Mouse (Mus musculus) CD4-positive, CD25-positive, alpha-beta regulatory T cell, adult 9 weeks (primary cell): ENCODE data around the gene Gm20388. TPM values are rescaled to one million over a fixed set of nuclear protein-coding genes. Genes with fewer than 3 reads are reported as not detected.

ENCODE experiments used
- polyA plus RNA-seq: library from polyadenylated mRNA; unstranded; fragments of 100-300 nt; shearing (Covaris generic); gene quantifications from one replicate; pipeline ENCODE4 v1.2.1, GENCODE M21; 2017

The Gm20388 gene
- polyA plus RNA-seq, 1 experiment from 2014 or later = 10.1 TPM

DNA sequence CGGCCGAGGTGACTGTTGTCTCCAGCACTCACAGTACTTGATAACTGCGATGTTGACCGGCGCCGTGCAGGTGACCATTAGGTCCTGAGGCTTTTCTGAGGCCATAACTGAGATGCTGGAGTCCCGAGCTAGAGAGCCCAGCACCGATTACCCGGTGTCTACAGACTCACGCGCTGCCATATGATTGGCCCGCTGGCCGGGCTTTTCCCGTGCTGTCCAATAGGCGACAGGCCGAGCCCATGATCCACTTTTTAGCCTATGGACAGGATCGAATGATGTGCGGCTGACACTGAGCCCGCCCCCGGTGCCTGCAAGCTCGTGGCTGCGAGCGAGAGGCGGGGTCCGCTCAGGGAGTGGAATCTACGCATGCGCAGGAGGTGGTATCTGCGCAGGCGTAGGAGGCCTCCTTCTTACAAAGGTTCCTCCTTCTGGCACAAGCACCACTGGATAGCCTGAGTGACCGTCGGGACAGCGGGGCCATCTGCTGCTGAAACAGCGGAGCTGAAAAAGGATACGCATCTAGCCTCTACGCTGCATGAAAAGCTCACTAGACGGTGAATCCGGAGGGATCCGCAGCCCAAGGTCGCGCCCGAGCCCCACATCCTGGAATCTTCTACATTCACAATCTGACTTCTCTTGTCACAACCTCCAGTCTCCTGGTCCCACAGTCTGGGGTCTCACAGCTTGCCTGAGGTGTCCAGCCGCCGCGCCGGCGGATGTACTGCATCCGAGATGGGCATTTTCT, 2532.8 kb downstream of the Gm20388 start, which contains the start of gene Mvd:
Gene Mvd (minus strand): TSS at position 161 of the 745 bp plus-strand sequence.

DNA sequence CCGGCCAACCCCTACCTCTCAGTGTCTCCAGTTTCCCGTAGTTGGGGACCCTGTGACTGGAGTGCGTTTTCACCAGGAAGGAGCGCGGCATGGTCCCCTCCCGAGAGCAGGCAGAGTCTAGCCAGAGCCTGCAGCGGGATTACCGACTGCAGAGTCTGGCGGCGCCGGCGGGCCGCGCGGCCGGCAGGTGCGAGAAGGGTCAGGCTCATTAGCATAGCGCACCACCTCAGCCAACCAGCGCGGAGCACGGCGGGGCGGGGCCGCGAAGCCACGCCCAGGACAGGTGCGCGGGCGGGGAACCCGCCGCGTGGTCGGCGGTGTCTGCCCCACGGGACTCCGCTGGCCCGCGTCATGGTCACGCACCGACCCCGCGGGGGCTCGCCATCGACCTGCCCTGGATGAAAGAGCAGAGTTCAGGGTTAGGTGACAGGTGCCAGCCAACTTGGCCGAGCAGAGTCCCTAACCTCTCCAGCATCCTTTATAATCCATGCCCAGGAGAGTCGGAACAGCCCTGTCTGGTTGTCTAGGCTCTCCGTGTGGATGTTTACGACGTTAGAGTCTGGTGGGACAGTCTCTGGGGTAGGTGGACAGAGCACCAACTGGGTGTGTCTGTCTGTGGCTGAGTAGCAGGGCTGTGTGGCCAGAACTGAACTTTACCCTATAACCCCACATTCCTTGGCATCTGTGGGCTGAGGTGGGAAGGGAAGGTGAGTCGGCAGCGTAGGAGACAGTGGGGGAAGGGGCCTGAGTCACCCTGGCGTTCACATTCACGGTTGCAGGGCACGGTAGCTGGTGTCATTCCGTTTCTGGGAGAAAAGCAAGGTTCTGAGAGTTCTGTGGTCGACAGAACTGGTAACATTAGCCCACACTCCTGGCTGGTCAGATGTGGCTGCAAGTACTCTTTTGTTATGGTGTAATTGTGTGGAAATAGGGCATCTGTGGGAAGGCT, 2550.2 kb downstream of the Gm20388 start, which contains the start of gene Snai3:
Gene Snai3 (minus strand): TSS at position 210 of the 949 bp plus-strand sequence.

DNA sequence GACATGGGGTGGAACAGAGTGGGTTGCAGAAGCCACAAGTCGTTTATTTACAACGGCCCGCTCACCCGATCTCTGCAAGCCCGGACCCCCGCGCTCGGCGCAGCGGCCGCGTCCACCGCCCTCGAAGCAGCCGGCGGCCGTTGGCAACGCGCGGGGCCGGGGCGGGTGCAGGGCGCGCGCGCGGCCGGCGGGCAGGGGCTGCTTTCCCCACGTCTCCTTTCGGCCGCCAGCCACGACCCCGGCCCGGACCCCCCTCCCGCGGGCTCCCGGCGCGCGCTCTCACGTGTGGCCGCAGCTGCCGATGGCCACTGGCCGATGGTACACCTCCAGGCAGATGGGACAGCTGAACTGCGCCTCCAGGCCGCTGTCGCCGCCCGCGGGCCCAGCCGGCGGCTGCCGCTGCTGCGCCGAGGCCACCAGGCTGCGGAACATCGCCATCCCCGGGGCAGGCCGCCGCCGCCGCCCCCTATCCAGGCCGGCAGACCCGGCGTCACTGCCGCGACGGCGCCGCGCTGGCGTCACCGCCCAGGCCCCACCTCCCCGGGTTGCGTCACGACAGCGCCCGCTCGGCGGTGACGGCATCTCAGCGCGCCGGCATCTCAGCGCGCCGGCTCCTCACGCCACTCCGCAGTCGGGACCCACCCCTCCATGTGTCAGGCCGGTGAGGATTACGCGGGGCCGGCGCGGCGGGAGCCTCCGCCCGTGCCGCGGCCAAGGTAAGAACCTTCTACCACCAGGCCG, 2565.1 kb downstream of the Gm20388 start, which contains the start of the genes Rnf166 and Ctu2:
Gene Rnf166 (minus strand): TSS at position 485 of the 741 bp plus-strand sequence.
Gene Ctu2 (plus strand): TSS at position 564 of the 741 bp plus-strand sequence.

DNA sequence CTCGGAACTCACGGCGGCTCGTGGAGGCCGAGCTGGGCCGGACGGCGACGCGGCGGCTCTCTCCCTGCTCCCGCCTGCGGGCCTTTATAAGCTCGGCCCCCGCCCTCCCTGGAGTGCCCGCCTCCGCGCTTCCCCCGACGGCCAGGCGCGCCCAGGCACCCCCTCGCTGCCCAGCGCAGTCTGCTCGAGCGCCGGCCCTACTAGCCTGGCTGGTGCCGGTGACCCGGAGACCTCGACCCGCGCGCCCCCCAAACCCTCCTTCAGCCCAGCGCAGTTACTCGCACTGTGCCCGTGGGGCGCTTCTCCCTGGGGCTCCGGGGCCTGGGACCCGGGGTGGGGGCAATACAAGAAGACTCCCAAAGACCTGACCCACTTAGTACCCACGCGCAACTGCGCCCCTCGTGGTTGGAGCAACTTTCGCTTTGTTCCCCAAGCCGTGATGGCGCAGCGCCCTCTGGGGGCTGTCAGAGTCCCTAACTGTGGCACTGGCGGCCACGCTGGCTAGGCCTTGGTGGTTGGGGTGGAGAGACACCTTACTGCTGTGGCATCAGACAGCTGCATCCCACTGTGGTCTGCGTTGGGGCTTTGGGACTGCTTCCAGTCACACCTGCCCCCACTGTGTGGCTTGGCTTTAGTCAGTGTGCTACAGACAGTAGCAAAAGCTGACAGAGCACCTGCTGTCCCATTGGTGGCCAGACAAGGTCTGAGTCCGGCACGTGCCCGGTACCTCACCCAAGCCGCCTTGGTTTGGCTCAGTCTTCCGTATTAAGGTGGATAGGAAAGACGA, 2640.8 kb downstream of the Gm20388 start, which contains the start of gene Piezo1:
Gene Piezo1 (minus strand): TSS at position 65 of the 787 bp plus-strand sequence.

DNA sequence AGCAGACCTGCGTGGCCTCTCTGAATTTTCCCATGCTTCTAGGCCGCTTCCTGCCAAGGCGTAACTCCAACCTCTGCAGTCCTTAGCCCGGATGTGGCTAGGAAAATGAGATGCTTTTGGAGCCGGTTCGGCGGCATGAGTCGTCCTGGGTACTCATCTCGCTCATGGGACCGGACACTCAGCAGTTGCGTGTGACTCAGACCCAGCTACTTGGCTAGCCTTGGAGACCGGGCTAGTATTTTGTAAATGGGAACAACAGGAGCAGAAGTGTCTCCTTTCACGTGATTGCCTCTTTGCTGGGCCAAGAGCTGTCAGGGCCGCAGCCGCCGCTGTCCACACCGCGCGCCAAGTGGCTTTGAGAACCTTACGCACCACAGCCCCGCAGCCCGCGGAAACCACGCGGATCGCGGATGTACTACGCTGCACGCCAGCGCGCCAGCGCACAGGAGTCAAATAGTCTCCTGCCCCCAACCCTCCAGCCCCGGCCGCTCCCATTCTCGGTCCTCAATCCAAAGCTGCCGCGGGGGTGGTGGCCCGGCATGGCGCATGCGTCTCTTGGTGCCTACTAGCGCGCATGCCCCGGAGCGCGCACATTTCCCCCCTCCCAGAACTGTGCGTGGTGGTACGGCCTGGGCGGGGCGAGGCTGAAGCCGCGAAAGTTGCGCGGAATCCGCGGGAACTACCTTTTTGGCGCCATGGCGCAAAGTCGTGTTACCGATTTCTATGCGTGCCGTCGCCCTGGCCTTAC, 2656.9 kb downstream of the Gm20388 start, which contains the start of gene Cdt1:
Gene Cdt1 (plus strand): TSS at position 655 of the 748 bp plus-strand sequence.

DNA sequence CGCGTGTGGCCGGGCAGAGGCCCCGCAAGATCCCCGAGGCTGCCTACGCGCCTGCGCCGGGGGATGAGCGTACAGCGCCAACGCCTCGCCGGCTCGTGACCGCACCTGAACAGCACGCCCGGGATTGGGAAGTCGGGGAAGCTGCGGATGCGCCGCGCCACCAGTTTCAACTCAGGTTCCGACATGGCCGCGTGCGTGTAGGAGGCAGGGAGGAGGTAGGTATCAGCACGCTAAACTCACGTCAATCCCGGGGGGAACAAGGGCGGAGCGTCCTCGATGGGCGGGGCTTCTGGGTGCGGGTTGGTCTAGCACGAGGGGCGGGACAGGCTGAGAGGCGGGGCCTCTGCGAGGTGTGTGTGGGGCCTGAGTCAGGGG, 2666.0 kb downstream of the Gm20388 start, which contains the start of gene Aprt:
Gene Aprt (minus strand): TSS at position 262 of the 375 bp plus-strand sequence.

DNA sequence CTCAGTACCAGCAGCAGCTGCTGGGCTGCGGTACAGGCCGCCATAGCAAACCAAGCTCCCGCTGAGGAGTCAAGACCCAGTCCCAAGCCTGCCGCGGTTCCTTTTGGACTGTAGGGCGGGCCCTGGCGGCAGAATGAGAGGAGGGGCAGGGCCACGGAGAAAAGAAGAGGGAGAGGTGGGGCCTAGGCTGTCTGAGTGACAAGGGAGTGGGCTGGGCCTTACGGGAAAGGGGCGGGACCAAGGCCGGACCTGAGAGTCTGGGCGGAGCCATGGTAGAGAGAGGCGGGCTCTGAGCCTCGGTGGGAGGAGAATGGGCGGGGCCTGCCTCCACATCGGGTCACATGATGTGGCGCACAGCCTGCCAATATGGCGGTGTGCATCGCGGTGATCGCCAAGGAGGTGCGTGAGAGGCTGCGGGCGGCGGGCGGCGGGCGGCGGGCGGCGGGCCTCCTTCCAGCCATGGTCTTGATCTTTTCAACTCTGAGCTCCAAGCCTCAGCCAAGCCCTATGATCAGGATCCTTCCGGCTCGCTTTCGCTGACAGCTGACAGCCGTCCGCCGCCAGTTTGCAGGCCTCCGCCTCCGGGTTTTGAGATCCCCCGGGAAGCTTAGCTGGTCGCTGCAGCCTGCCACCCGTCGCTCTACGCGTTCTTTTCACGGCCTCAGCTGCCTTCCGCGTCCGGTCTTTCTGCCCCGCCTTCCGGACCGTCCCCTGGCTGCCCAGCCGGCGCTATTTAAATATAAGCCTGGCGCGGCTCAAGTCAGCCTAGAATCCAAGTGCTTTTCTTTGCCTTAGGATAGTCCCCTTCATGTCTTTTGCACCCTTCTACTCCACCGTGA, 2700.9 kb downstream of the Gm20388 start, which contains the start of the genes Galns and Trappc2l:
Gene Galns (minus strand): TSS at position 169 of the 839 bp plus-strand sequence.
Gene Trappc2l (plus strand): TSS at position 346 of the 839 bp plus-strand sequence.

DNA sequence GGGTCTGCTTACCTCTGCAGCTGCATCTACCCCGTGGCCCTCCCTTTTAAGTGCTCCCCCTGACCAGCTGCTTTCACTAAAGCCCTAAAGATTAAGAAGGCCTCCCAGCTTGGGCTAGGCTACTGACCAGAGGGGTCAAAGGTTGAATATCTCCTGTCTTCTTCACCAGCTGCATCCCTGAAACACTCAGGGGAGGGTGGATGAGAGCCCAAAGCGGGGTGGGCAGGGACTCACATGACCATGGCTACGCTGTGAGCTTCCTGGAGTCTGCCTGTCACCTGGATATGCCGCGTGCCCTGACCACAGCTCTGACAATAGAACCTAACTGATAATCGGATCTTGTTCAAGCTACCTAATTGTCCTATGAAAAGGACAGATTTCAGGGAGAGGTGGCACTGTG, 2712.1 kb downstream of the Gm20388 start, which contains the start of gene Pabpn1l:
Gene Pabpn1l (minus strand): TSS at position 13 of the 400 bp plus-strand sequence.

DNA sequence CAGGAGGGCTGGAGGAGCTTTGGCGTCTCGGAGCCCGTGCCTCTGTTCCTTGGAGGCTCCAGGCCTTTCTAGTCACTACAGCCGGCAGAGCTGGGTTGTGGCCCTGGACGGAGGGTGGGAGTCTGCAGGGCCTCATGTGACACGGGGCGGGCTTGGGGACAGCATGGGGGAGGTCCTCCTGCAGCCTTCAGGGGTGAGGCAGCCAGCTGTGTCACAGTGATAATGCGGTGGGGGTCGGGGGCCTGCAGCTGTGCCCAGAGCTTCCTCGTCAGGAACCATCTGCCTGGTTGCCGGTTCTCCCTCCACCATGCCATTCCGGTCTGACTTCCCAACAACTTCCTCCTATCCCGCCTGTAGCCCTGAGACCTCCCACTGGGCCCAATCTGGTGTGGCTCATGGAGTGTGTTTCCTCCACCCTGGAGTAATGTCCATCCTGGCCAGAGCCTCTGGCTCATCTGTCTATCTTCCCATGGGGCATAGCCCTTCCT, 2788.4 kb downstream of the Gm20388 start, which contains the start of gene Cbfa2t3:
Gene Cbfa2t3 (minus strand): TSS at position 105 of the 488 bp plus-strand sequence.

DNA sequence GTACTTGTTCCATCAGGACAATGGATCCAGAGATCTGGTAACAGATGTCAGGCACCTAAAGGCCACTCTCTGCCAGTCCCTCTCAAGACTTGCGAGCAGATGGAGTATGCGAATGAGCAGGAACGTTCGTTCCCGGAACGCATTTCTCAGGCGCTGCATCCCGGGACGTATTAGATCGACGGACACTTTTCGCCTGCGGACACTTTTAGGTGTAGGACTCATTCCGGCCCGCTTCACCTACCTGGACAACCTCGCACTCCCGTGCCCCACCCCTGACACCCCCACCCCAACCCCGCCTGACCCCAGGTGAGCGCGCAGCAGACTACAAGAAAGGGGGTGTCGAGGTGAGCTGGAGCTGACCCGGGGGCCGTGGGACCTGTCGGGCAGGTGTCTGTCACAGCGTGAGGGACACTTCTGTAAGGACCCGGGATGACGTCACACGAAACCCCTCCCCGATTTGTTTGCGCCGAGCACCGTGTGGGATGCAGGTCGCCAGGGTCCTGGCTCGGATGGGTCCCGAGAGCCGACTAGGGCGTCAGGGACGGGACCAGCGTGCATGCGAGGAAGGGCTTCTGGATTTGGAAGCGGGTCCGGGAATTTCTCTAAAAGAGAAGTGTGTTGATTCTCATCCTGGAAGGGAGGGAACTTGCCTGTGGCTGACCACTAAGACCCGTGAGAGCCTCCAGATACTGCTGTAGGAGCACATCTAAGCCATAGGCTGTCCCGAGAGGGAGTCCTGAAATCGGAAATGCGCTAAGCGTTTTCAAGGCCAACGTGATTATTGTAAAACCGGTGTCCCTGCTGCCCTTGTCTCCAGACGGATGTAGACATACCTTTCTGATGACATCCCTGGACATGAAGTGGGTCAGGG, 2864.9 kb downstream of the Gm20388 start, which contains the start of gene Acsf3:
Gene Acsf3 (plus strand): TSS at position 202 of the 871 bp plus-strand sequence.

DNA sequence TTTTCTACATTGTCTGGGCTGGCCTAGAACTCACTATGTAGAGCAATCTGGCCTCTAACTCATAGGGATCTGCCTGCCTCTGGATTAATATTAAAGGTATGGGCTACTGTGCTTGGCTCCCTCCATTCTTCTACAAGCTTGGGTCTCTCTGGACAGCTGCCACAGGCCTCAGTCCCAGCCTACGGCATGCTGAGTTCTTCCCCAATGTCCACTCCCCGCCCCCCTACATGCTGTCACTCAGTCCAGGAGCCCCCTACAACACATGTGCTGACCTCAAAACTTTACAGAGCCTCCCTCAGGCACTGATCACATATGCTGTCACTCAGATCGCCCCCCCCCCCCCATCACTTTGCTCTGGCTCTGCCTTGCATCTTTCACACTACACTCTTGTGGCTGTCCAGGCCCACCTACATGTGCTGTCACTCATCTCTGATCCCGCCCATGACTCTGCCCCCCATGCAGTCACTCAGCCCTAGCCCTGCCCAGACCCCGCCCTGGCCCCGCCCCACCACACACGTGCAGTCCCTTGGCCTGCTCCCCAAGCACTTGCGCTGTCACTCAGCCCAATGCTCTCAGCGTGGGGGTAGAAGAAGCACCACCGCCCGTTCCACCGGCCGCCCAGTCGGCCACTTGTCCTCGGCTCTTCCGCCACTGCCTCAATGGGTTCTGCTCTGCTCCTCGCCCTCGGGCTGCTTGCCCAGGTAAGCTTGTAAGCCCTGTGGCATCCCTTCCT, 2937.4 kb downstream of the Gm20388 start, which contains the start of gene Cdh15:
Gene Cdh15 (plus strand): TSS at position 138 of the 733 bp plus-strand sequence.

DNA sequence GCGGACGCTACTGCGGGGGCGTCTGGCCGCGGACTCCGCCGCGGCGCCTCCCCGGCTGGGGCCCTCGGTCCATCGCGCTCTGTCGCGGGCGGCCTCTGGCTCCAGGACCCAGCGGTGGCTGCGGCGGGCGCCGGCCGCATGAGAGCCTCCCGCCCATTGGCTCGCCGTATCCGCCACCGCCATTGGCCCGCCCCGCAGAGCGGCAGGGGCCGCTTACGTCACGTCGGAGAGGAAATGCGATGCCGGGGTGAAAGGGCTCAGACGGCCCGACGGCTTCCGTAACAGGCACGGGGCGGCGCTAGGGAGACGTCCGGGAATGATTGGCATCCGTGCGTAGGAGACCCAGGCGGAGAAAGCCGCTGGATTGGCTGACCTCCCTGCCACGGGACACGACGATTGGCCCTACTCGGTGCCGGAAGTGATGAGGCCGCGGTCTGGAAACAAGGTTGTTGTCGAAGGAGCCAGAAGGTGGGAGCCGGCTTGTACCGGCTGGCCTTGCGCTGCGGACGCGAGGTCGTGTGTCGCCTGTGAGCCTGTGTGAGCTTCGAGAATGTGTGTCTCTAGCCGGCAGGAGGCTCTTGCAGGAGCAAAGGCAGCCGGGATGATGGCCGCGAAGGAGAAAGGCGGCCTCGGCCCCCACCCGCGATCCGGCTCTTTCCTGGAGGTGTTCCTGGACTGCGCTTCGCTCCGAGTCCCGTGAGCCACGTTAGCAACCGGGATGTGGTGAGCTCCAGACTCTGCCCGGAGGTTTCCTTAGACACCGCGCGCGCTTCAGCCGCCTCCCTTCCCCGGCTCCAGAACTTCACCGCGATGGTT, 3131.7 kb downstream of the Gm20388 start, which contains the start of gene Ankrd11:
Gene Ankrd11 (minus strand): TSS at position 120 of the 816 bp plus-strand sequence.

DNA sequence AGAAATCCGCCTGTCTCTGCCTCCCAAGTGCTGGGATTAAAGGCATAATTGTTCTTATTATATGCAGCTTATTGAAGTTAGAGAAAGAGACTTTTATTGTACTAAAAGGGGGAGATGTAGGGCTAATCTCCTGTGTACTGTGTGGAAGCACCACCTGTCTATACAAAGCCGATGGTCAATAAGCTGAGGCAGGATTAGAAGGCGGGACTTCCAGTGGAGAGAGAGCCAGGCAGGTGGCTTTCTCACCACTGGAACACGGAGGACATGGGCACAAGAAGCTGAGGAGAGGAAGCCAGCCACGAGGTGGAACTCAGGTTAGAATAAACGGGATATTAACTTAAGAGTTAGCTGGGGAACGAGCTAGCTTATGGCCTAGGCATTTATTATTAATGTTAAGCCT, 3152.1 kb downstream of the Gm20388 start, which contains the start of gene Spg7:
Gene Spg7 (plus strand): TSS at position 222 of the 400 bp plus-strand sequence.

DNA sequence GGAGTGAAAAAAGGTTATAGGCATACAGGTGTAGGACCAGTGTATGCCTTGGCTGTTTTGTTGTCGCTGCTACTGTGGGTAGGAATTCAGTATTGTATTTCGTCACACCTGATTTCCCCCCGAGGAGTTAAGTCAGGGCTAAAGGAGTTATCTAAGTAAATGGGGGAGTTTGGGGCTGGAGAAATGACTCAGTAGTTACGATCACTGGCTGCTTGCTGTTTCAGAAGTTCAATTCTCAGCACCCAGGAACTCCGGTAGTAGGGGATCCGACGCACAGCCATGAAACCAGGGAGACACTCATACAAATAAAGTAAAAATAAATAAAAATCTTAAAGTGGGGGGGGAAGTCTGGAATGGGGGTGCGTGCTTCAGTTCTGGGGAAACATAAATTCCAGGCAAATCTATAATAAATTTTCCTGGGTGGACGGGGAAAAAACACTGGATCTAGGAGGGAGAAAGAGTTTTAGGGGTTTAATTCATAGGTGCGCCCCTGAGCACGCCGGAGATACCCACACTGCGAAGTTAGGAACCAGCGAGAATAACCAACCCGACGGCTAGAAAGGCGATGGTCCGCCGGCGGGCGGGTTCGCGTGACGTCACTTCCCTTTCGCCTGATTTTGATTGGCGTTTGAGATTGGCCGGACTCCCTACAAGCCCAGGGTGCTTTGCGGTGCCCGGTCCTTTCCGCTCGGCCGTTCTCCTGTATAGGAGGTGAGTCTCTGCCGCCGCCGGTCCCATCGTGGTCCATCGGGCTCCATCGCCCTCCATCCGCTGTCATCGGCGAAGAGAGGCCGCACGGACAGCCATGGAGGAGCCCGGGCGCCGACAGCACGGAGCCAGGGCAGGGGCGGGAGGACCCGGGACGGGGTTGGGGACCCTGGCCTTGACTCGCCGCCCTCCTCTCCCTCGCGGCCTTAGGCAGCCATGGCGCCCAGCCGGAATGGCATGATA, 3191.4 kb downstream of the Gm20388 start, which contains the start of gene Rpl13:
Gene Rpl13 (plus strand): TSS at position 616 of the 951 bp plus-strand sequence.

